Mouse (Mus musculus) lung, postnatal 10 days (tissue): Measurements from ENCODE around the gene Gm28434.

Source experiments
- DNase-seq: peaks from one replicate; pipeline ENCODE4 v3.0.0; 2021

The Gm28434 gene

GRCm38 (mm10) chr5:87969201-87969600 is at the start of gene Gm28434, which contains the start of gene 2310003L06Rik:
Gm28434 (plus strand) TSS chr5:87969517.
2310003L06Rik (plus strand) TSS chr5:87969459.
- no peak for DNase-seq

- DNase-seq: no peak
These were observed 43.9 kb upstream of the Gm28434 start, which contains the start of gene Csn3 for GRCm38 (mm10) chr5:87925372-87925771. Csn3 (plus strand) TSS chr5:87925579.

- DNase-seq: no peak
These were observed 37.7 kb upstream of the Gm28434 start for GRCm38 (mm10) chr5:87931603-87932002.

GRCm38 (mm10) chr5:87940752-87941151 is 28.6 kb upstream of the Gm28434 start:
- no peak for DNase-seq

- DNase-seq: no peak
These were observed 26.8 kb upstream of the Gm28434 start for GRCm38 (mm10) chr5:87942515-87942914.

GRCm38 (mm10) chr5:87951836-87952235 is 17.5 kb upstream of the Gm28434 start:
- no peak for DNase-seq

GRCm38 (mm10) chr5:87979139-87979538 is 9.8 kb downstream of the Gm28434 start, which contains the start of gene Cabs1:
Cabs1 (plus strand) TSS chr5:87979439.
- DNase-seq: no peak

- DNase-seq: no peak
These were observed 13.3 kb downstream of the Gm28434 start for GRCm38 (mm10) chr5:87982468-87983214.

- no peak for DNase-seq
These were observed 32.9 kb downstream of the Gm28434 start, which contains the start of gene Smr3a for GRCm38 (mm10) chr5:88002249-88002648. Smr3a (plus strand) TSS chr5:88002549.

GRCm38 (mm10) chr5:88005241-88005640 is 35.9 kb downstream of the Gm28434 start:
- DNase-seq: no peak
